Mouse (Mus musculus): ENCODE results near the gene Slc5a6. TPM values are rescaled to one million over a fixed set of nuclear protein-coding genes. Genes with fewer than 3 reads are reported as not detected.

Gene Slc5a6
- 15.0 TPM for polyA plus RNA-seq (2017; shearing (Covaris generic))

DNA sequence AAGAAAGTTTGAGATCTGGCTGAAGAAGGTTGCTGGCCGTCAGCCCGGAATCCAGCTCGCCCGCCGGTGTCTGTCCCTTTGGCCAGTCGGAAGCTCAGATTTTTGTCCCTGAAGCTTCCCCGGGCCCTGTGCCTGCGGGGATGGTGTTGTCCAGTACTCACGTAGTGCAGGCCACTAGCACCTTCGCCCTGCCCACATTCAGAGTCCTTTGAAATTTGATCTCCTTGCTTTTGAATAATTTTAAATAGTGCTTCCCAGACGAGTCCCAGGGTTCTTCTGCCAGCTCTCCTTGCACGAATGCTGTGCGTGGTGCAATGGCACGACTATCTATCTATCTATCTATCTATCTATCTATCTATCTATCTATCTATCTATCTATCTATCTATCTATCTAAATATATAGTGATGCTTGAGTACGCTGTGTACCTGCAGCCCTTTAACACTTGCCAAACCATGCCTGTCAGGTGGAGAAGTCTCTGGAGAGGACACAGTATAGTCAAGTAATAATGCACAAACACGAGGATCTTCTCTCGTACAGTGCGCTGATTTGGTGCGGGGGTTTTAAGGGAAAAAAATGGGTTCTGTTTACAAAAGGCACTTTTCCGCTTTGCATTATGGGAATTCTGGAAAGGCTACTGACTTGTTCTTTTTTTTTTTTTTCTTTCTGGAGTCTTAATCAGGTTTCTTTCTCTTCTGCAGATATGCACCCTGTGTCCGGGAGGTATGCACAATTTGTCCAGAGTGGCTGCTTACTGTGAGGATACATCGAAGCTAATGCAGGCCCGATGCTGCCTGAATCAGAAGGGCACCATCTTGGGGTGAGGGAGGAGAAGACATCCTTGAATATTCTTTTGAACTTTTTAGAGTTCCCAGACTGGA, at the start of gene Slc5a6:
Gene Slc5a6, minus strand, starts transcription at position 162 of the 879 bp plus-strand sequence.

DNA sequence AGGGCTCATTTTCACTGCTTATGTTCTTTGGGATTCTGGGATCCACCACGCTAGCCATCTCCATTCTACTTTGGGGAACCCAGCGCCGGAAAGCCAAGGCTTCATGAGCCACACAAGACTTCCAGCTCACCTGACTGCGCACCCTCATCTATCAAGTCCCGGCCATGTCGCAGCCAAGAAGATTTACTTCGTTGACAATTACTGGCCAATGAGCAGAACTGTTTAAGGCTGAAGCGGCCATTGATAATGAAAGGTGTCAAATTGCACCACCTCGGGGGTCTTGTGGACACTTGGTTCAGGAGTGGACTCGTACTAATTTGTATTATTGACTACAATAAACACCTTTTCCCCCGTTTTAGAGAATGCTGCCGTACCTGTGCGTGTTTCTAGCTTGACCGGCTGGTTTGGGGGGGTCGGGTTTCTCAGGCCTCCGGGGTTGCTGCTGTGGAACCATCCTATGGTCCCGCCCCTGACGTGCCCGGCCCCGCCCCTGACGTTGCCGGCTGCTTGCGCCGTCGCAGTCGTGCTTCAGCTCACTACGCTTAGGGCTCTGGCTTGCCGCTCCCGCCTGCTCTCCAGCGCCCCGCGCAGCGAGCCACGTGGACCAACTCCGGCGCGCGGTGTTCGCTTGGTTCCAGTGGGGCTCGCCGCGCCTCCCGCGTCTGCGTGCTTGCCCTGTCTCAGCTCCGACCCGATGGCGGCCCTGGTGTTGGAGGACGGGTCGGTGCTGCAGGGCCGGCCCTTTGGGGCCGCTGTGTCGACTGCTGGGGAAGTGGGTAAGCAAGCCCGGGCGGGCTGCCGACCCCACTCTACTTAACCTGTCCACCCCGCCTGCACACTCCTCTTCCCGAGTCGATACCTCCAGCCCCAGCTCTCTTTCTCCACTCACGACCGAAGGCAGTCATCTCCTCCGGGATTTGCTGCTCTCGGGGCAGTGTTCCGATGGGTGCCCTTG, 5.8 kb upstream of the Slc5a6 start, which contains the start of gene Cad:
Gene Cad, plus strand, starts transcription at position 520 of the 955 bp plus-strand sequence.

DNA sequence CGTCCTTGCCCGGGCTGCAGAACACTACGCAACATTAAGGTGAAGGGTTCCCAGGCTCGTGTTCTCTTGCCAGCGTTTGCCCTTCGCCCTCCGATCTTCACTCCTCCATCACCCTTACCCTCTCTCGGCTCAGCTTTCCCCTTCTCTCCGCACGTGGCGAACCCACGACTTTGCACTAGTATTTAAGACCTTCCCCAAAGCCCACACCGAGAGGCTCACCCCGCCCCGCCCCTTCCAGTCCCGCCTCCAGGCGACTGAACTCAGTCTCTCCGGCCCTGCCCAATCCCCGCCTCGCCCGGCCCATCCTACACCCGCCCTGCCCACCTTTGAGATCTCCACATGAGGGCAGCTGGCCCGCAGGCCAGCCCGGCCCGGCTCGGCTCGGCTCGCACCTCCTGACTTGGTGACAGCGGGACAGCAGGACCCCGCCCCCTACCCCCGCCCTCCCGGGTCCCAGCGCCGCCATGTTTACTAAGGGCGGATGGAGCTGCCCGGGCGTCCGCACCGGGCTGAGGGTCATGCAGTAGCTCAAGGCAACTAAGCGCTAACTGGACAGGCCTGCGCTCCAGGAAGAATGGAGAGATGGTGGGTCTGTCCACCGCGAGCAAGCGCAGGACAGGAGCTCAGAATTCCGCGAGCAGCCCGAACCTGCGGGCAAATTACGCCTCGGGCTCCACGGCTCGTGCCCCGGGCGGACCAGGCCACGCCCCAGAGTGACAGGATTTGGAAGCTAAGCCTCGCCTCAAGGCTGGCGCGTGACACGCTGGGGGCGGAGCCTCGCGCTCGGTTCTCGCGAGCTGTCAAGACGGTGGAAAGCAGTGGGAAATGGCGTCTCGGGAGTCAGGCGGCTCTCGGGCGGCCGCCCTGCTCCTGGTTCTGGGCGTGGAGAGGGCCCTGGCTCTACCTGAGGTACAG, 619 bp downstream of the Slc5a6 start, which contains the start of gene Atraid:
Gene Atraid, plus strand, starts transcription at position 465 of the 915 bp plus-strand sequence.

Other genes starting within 250 kb of the Slc5a6 start
- gene Mapre3, start 234.3 kb downstream of the Slc5a6 start, polyA plus RNA-seq (2017; shearing (Covaris generic)): 10.6 TPM
- gene Tmem214, start 180.9 kb downstream of the Slc5a6 start, polyA plus RNA-seq (2017; shearing (Covaris generic)): 93.1 TPM
- gene Agbl5, start 160.2 kb downstream of the Slc5a6 start, polyA plus RNA-seq (2017; shearing (Covaris generic)): 14.7 TPM
- gene Ost4, start 141.1 kb downstream of the Slc5a6 start, polyA plus RNA-seq (2017; shearing (Covaris generic)): 318 TPM
- 5.9 TPM for gene Emilin1, start 135.5 kb downstream of the Slc5a6 start, polyA plus RNA-seq (2017; shearing (Covaris generic))
- 27.2 TPM for gene Khk, start 127.5 kb downstream of the Slc5a6 start, polyA plus RNA-seq (2017; shearing (Covaris generic))
- gene Cgref1, start 103.3 kb downstream of the Slc5a6 start, polyA plus RNA-seq (2017; shearing (Covaris generic)): 0.21 TPM
- 236 TPM for gene Preb, start 88.6 kb downstream of the Slc5a6 start, polyA plus RNA-seq (2017; shearing (Covaris generic))
- not detected for gene Tcf23, start 80.3 kb downstream of the Slc5a6 start, polyA plus RNA-seq (2017; shearing (Covaris generic))
- 94.0 TPM for gene Atraid, start 612 bp downstream of the Slc5a6 start, polyA plus RNA-seq (2017; shearing (Covaris generic))
- gene Cad, start 5.9 kb upstream of the Slc5a6 start, polyA plus RNA-seq (2017; shearing (Covaris generic)): 32.5 TPM
- not detected for gene Dnajc5g, start 57.4 kb upstream of the Slc5a6 start, polyA plus RNA-seq (2017; shearing (Covaris generic))
- gene Slc30a3, start 59.3 kb upstream of the Slc5a6 start, polyA plus RNA-seq (2017; shearing (Covaris generic)): 0.72 TPM
- gene Trim54, start 67.8 kb upstream of the Slc5a6 start, polyA plus RNA-seq (2017; shearing (Covaris generic)): not detected
- not detected for gene Ucn, start 89.9 kb upstream of the Slc5a6 start, polyA plus RNA-seq (2017; shearing (Covaris generic))
- 47.9 TPM for gene Mpv17, start 105.3 kb upstream of the Slc5a6 start, polyA plus RNA-seq (2017; shearing (Covaris generic))
- gene Gm29609, start 131.0 kb upstream of the Slc5a6 start, polyA plus RNA-seq (2017; shearing (Covaris generic)): 1.2 TPM
- 122 TPM for gene Gtf3c2, start 131.2 kb upstream of the Slc5a6 start, polyA plus RNA-seq (2017; shearing (Covaris generic))
- gene Snx17, start 144.3 kb upstream of the Slc5a6 start, polyA plus RNA-seq (2017; shearing (Covaris generic)): 148 TPM
- 98.6 TPM for gene Eif2b4, start 144.5 kb upstream of the Slc5a6 start, polyA plus RNA-seq (2017; shearing (Covaris generic))
- 37.1 TPM for gene Zfp513, start 153.4 kb upstream of the Slc5a6 start, polyA plus RNA-seq (2017; shearing (Covaris generic))
- 67.4 TPM for gene Ppm1g, start 171.8 kb upstream of the Slc5a6 start, polyA plus RNA-seq (2017; shearing (Covaris generic))
- gene Nrbp1, start 191.9 kb upstream of the Slc5a6 start, polyA plus RNA-seq (2017; shearing (Covaris generic)): 209 TPM
- not detected for gene Gm9970, start 192.3 kb upstream of the Slc5a6 start, polyA plus RNA-seq (2017; shearing (Covaris generic))
- 45.4 TPM for gene Krtcap3, start 202.8 kb upstream of the Slc5a6 start, polyA plus RNA-seq (2017; shearing (Covaris generic))
- 10.7 TPM for gene Ift172, start 242.2 kb upstream of the Slc5a6 start, polyA plus RNA-seq (2017; shearing (Covaris generic))
- not detected for gene Fndc4, start 247.2 kb upstream of the Slc5a6 start, polyA plus RNA-seq (2017; shearing (Covaris generic))
- gene Gckr, start 248.5 kb upstream of the Slc5a6 start, polyA plus RNA-seq (2017; shearing (Covaris generic)): not detected

All from inflammation-experienced regulatory T-cells, adult 16 weeks (primary cell).